Mouse (Mus musculus): ENCODE data around the gene Rtl1.

Gene Rtl1

GRCm38 (mm10) chr12:109572259-109572658 lies 27.9 kb downstream of the Rtl1 start:
- no peak for DNase-seq (ENCODE audit: inconsistent ontology term)

DNA sequence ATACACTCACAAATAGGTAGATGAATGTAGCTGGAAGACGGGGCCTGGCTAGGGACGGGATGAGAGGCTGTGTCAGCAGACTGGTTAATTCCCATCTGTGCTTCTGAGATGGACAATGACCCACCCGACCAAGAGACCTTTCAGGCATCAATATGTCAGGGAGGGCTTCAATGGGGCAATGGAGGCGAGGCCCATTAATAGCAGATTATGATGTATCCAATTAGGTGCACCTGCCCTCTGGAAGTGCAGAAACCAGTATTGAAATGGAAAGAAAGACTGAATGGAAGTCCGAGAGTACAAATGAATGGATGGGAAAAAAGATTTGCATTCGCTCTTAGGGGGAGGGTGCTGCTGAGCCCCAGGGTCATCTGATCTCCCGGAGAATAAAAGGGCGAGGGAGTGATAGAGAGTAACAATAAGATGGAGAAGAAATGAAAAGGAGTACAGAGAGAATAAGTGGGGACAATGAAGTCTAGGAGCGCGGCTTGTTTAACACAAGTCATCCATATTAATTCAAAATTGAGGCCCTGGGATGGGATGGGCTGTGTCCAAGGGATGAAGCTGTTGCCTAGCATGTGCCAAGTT lies 39.9 kb downstream of the Rtl1 start:
- DNase-seq (ENCODE audit: inconsistent ontology term), result no peak

- DNase-seq (ENCODE audit: inconsistent ontology term), result no peak
Observed at GRCm38 (mm10) chr12:109558891-109559487, 41.1 kb downstream of the Rtl1 start.

- DNase-seq (ENCODE audit: inconsistent ontology term), result no peak
Observed at GRCm38 (mm10) chr12:109558226-109558824, 41.8 kb downstream of the Rtl1 start.

DNA sequence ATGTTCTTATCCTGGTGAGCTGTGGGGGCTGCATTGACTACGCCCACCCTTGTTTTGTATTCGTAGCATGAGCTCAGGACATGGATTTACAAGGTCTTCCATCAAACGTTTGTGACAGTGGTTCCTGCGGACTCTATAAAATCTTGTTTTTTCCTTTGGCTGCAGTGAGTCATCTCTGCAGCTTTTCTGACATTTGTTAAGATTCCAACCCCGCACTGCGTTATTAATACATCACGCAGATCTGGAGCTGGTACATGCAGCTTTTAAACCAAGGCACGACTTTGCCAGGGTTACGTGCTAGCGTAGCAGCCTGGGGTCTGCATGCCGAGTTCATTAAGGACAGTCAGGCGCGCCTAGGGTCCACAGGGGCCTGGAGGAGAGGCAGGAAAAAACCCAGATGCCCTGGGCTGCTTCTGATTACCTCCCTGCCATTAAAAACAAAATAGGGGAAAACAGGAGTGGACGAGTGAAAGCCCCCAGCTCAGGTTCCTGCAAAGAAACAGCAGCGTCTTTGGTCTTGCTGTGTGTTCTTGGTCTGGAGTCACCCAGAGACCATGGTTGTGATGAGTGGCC lies 44.2 kb downstream of the Rtl1 start:
- DNase-seq (ENCODE audit: inconsistent ontology term), result no peak

DNA sequence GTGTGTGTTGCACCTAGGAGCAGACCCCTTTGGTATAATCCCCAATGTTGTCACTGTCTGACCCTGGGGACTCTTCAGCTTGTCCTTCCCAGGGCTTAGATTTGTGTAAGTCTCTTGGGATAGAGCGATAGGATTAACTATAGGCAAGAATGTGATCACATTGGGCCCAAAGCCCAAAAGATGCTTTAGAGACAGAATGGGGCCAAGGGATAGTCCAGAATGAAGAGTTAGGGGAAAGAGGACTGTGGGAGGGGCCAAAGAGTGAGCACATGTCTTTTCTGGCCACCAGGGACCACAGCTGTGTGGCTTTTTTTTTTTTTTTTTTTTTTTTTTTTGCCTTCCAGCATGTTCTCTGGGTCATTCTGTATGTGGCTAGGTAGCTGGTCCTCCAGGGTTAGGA lies 46.6 kb downstream of the Rtl1 start:
- no peak for DNase-seq (ENCODE audit: inconsistent ontology term)

DNA sequence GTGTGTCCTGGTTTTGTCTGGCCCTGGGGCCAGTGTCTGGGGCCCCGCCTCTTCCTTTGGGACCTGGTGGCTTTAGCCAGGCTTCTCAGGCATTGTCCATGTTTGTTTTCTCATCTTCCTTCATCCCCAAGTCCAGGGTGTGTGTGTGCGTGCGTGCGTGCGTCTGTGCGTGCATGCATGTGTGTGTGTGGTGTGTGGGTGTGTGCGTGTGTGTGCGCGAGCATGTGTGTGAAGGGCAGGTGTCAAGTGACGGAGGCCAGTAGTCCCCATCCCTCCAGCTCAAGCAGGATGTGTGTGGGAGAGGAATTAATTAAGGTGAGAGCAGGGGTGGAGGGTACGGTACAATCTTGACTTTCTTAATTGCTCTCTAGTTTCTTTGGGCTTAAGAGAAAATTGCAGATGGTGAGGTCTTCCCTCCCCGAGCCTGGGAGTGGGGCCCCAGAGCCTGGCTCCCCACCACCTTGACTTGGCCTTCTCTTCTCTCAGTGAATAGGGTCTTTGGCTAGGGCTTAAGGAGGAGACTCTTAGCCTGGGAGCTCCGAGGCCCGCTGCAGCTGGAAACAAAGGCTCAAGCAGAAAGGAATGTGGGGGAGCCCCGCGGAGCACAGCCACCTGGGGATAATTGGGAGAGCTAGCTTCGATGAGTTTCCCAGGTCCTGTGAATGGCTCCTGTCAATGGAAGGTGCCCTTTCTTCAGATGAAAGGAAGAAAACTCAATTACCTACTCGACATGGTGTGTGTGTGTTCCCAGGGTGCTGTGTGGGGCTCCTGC lies 47.2 kb downstream of the Rtl1 start:
- DNase-seq (ENCODE audit: inconsistent ontology term), result peak; percentile 14

DNA sequence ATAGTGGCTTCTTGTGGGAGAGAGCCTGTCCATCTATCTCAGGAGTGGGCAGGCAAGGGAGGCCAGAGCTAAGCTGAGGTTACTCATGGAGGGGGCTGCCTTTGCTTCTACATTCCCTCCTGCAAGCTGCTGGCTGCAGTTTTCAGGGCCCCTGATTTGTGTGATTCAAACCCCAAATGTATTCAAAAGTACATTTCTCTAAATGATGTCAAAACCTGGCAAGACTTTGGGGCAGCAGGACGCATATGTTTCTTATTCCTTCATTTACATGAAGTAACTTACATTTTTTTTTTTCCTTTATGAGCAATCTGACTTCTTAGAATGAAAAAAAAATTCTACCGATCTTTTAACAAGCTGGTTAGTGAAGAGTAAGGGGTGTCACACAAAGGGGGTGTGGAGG lies 48.4 kb downstream of the Rtl1 start:
- no peak for DNase-seq (ENCODE audit: inconsistent ontology term)

GRCm38 (mm10) chr12:109547085-109547484 lies 53.0 kb downstream of the Rtl1 start:
- no peak for DNase-seq (ENCODE audit: inconsistent ontology term)

DNA sequence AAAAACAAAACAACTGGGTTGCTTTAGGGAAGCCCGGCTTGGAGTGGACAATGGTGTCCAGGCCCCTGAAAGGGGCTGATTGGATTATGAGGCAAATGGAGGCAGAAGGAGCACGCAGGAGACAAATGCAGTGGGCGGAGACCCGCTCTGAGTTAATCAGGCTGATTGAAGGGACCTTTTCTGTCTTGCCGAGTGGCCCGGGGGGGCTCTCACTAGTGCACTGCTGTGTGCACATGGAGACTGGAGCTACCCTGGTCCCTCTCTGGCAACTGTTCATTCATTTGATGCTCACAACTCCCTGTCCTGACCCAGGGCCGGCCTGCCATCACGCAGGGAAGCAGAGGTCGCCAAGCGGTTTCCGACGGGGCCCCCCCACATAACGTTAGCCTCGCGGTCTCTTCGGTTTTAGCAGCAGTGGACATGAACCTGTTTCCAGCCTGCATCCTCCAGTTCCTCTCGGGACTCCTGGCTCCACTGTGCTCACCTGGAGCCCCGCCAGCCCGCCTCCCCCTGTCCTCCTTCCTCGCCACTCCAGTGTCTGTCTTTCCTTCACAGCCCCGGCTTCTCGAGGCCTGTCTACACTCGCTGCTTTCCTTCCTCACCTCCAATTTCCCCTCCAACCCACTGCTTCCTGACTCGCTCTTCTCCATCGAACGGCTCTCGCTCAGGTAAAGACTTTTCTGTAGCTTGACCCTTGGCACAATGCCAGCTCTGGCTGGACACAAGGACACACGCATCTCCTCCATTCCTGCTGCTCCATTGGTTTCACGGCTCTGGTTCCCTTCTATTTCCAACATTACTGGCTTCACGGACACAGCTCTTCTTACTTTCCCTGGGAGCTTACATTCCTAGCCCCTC lies 54.0 kb downstream of the Rtl1 start:
- no peak for DNase-seq (ENCODE audit: inconsistent ontology term)

DNA sequence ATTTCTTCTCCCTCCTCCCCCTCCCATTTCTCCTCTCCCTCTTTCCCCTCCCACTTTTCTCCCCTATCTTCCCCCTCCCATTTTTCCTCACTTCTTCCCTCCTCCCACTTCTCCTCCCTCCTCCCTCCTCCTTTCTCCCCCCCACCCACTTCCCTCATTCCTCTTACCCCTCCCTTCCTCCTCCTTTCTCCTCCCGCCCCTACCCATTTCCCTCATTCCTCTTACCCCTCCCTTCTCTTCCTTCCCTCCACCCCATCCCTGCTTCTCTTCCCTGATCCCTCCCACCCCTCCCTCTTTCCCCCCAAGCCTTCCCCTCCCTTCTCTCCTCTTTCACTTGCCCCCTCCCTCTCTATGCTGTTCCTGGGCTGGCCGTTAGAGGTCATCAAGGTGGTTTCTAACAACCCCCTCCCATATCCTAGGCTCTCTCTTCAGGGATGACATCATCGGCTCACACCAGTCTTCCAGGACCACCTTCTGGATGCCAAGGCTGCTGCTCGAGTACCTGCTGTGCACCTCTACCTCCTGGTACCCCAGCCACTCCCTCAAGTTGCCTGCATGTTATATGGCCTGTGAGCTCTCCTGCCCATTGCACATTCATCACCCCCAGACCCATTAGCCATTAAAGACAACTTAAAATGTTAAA lies 56.7 kb downstream of the Rtl1 start:
- DNase-seq (ENCODE audit: inconsistent ontology term), result no peak

DNA sequence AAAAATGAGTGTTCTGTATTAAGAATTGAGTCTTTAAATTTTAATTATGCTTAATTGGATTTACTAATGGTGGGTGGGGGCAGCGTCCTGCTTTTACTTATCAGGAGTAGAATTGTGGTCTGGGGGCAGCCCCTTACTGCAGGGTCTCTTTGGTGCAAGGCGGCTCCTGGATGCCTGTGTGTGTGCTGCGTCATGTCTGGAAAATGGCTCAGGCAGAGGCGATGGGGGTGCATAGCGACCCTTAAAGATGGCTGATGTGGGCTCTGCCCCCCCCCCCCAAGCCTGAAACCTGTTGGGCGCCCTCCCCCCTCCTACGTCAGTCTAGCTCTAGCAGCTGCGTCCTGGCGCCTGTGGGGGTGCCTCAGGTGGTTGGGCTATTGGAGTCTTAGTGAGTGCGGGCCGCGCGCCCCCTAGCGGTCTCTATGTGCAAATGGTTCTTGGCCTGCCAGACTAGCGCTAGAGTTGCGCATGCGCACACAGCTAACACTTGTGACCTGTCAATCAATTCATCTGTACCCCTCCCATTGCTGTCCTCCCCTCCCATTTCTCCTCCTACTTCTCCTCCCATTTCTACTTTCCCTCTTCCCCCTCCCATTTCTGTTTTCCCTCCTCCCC lies 57.4 kb downstream of the Rtl1 start:
- DNase-seq (ENCODE audit: inconsistent ontology term), result peak; percentile 61

- peak; percentile 18 for DNase-seq (ENCODE audit: inconsistent ontology term)
Observed at GRCm38 (mm10) chr12:109542011-109542410, 58.1 kb downstream of the Rtl1 start.

GRCm38 (mm10) chr12:109541540-109541899 lies 58.6 kb downstream of the Rtl1 start:
- DNase-seq (ENCODE audit: inconsistent ontology term), result no peak

DNA sequence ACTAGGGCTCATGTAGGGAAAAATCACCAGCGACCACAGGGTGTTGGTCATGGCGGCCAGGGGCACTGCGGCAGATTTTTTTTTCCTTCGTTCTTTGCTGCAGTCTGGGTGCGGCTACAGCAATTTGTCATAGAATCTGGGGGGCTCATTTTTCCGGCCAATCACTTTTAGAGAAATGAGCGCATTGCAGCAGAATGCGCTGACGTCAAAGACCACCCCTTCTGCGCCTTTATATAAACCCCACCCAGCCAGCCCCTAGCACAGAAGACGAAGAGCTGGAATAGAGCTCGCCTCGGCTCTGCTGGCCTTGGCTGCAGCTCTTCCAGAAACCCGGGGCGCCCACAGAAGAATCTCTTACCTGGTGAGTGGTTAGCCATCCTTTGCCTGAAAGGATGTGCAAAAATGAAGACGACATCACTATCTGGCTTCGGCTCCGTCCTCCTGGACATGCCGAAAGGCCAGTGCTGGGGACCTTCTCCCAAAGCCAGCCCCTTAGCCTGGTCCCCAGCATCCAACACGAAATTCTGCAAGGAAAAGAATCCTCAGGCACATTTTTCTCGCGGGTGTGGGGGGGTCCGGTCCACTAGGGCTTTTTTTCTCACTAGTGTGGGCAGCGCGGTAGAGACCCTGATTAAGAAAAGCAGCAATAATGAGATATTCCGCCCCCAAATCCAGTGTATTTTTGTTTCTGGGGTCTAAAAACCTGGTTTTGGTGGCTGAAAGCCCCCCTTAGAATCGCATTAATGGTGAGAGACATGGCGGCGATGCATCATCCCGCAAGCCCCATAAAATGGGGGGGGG lies 59.2 kb downstream of the Rtl1 start:
- DNase-seq (ENCODE audit: inconsistent ontology term), result peak; percentile 33

- no peak for DNase-seq (ENCODE audit: inconsistent ontology term)
Observed at GRCm38 (mm10) chr12:109539950-109540349, 60.2 kb downstream of the Rtl1 start.
